Mouse (Mus musculus) neural tube, embryonic 10.5 days (tissue): Measurements from ENCODE around the gene Pnrc1.
A peak's percentile ranks its signal among the peaks of the same experiment; 100 is the strongest.

Experiments used
- DNase-seq: peaks from one replicate; pipeline ENCODE4 v3.0.0-alpha.2; 2017; ENCODE audit warnings: low spot score; ENCODE audit errors: extremely low spot score

Gene Pnrc1

GRCm38 (mm10) chr4:33224003-33224675, 65.8 kb downstream of the Pnrc1 start:
- no peak for DNase-seq

GRCm38 (mm10) chr4:33221847-33222246, 68.1 kb downstream of the Pnrc1 start:
- no peak for DNase-seq

- DNase-seq, result peak; percentile 64
Measured at GRCm38 (mm10) chr4:33208881-33209841, 80.8 kb downstream of the Pnrc1 start, which contains the start of gene Srsf12. Srsf12 (plus strand) TSS chr4:33208991.

DNA sequence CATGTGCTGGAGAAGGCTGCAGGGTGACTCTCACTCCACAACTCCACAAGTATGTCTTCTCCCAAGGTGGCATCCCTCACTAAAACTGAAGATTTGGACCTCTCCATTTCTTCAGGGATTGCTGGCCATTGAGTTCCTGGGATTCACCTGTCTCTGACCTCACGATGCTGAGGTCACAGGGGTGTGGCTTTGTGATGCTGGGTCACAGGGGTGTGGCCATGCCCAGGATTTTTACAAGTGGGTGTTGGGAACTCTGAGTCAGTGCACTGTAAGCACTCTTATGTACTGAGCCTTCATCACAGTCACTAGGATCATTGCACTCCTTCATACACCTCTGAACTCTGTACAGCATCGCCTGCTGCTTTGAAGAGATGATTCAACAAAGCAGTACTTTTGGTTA, 82.4 kb downstream of the Pnrc1 start:
- no peak for DNase-seq

DNA sequence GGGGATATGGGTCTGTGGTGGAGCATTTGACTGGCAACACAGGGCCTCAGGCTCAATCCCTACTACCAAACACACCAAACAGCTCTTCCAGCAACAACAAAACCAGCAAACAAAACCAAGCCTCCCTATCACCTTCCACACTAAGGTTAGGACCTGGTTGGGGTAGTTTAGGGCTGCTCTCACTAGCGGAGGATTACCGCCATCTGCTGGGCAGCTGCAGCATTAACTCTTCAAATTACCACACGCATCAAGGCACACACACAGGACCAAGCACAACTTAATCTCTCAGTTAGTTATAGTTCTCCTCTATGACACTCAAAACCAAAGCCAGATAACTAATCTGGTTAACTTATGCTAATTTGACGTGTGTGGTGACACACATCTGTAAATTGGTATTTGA, 85.3 kb downstream of the Pnrc1 start:
- DNase-seq, result peak; percentile 52

DNA sequence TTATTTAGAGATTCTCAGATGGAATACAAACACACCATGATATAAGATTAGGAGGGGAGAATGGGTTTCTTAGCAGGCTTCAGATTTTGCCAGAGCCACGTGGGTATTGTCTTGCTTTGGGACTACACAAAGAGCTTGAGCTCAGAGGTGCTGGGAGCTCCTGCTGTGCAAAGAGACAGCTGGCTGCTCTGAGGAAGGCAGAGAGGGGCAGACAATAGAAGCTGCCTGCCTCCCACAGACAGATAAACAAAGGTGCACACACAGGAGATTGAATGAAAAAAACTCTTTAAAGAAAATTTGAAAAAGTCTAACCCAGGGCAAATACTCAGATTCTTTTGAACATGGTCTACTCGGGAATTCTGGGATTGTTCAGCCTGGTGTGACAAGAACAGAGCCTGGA, 91.8 kb downstream of the Pnrc1 start:
- DNase-seq, result no peak
